Mouse (Mus musculus): Measurements from ENCODE around the gene Rasl10a.
A peak's percentile ranks its signal among the peaks of the same experiment; 100 is the strongest.

Rasl10a gene

GRCm38 (mm10) chr11:5057856-5058641 is at the start of gene Rasl10a:
Gene Rasl10a (plus strand): TSS chr11:5058128.
- peak; percentile 41 for DNase-seq (ENCODE audit: low spot score)

GRCm38 (mm10) chr11:5008867-5009266 is 49.1 kb upstream of the Rasl10a start:
- DNase-seq (ENCODE audit: low spot score) = no peak

- no peak for DNase-seq (ENCODE audit: low spot score)
Observed at GRCm38 (mm10) chr11:5009354-5010074, 48.4 kb upstream of the Rasl10a start.

- no peak for DNase-seq (ENCODE audit: low spot score)
Observed at GRCm38 (mm10) chr11:5010205-5010604, 47.7 kb upstream of the Rasl10a start.

- no peak for DNase-seq (ENCODE audit: low spot score)
Observed at GRCm38 (mm10) chr11:5011480-5011879, 46.4 kb upstream of the Rasl10a start.

GRCm38 (mm10) chr11:5012213-5012715 is 45.7 kb upstream of the Rasl10a start:
- no peak for DNase-seq (ENCODE audit: low spot score)

- DNase-seq (ENCODE audit: low spot score) = peak; percentile 42
Observed at GRCm38 (mm10) chr11:5015720-5016119, 42.2 kb upstream of the Rasl10a start.

GRCm38 (mm10) chr11:5016286-5016685 is 41.6 kb upstream of the Rasl10a start:
- no peak for DNase-seq (ENCODE audit: low spot score)

- DNase-seq (ENCODE audit: low spot score) = peak; percentile 18
Observed at GRCm38 (mm10) chr11:5017506-5017905, 40.4 kb upstream of the Rasl10a start.

GRCm38 (mm10) chr11:5025108-5025507 is 32.8 kb upstream of the Rasl10a start:
- DNase-seq (ENCODE audit: low spot score) = no peak

GRCm38 (mm10) chr11:5028228-5028627 is 29.7 kb upstream of the Rasl10a start:
- no peak for DNase-seq (ENCODE audit: low spot score)

- no peak for DNase-seq (ENCODE audit: low spot score)
Observed at GRCm38 (mm10) chr11:5032706-5033105, 25.2 kb upstream of the Rasl10a start.

- DNase-seq (ENCODE audit: low spot score) = no peak
Observed at GRCm38 (mm10) chr11:5033136-5033535, 24.8 kb upstream of the Rasl10a start.

GRCm38 (mm10) chr11:5035421-5035820 is 22.5 kb upstream of the Rasl10a start:
- DNase-seq (ENCODE audit: low spot score) = no peak

GRCm38 (mm10) chr11:5037146-5037854 is 20.6 kb upstream of the Rasl10a start:
- no peak for DNase-seq (ENCODE audit: low spot score)

GRCm38 (mm10) chr11:5040585-5040984 is 17.3 kb upstream of the Rasl10a start:
- no peak for DNase-seq (ENCODE audit: low spot score)

- no peak for DNase-seq (ENCODE audit: low spot score)
Observed at GRCm38 (mm10) chr11:5041144-5041780, 16.7 kb upstream of the Rasl10a start.

- DNase-seq (ENCODE audit: low spot score) = no peak
Observed at GRCm38 (mm10) chr11:5042645-5043381, 15.1 kb upstream of the Rasl10a start.

GRCm38 (mm10) chr11:5046321-5046926 is 11.5 kb upstream of the Rasl10a start:
- DNase-seq (ENCODE audit: low spot score) = no peak

GRCm38 (mm10) chr11:5051629-5052028 is 6.3 kb upstream of the Rasl10a start:
- no peak for DNase-seq (ENCODE audit: low spot score)

Data from embryo, embryonic 10.5 days (tissue).